Mouse (Mus musculus): ENCODE data around the gene Klhl36. TPM values are rescaled to one million over a fixed set of nuclear protein-coding genes. Genes with fewer than 3 reads are reported as not detected.
"Not testable (repeated sequence)": the region's sequence is repeated elsewhere in the genome, so short reads cannot be mapped to it uniquely, and the experiment has no call there.

Gene Klhl36
- polyA plus RNA-seq, 1 experiment from 2014 or later: 11.1 TPM

- Histone ChIP-seq H3K9me3 (no peaks in the 10 kb centered on the region), H3K4me1 (peaks cover 72% of the 10 kb centered on the region), H3K27ac (peak overlapping the region; percentile 88), H3K4me3 (peak overlapping the region; percentile 80), H3K36me3 (replicated peaks) (peaks cover 31% of the 10 kb centered on the region), H3K27me3 (ENCODE audit: poor library complexity, severe bottlenecking) (peaks cover 4% of the 10 kb centered on the region; the same call in 1 of the 2 replicates)
- WGBS: 80% methylated on average over 19 of the region's 19 CpGs
- DNase-seq (ENCODE audit: extremely low spot score, low spot score): no peak
Measured at GRCm38 (mm10) chr8:119838100-119838982, 23.7 kb upstream of the Klhl36 start.

- no peak for DNase-seq (ENCODE audit: extremely low spot score, low spot score)
- peak overlapping the region; percentile 80 for H3K4me3 ChIP-seq
- H3K27ac ChIP-seq: peak overlapping the region; percentile 88
- H3K9me3 ChIP-seq: no peaks in the 10 kb centered on the region
- WGBS: 62% methylated on average over 4 of the region's 4 CpGs
- peaks cover 6% of the 10 kb centered on the region; the same call in 1 of the 2 replicates for H3K27me3 ChIP-seq (ENCODE audit: poor library complexity, severe bottlenecking)
- peaks cover 31% of the 10 kb centered on the region for H3K36me3 ChIP-seq (replicated peaks)
- peaks cover 66% of the 10 kb centered on the region for H3K4me1 ChIP-seq
Measured at GRCm38 (mm10) chr8:119838983-119839340, 23.1 kb upstream of the Klhl36 start.

GRCm38 (mm10) chr8:119839419-119840021, 22.5 kb upstream of the Klhl36 start:
- H3K36me3 ChIP-seq (replicated peaks): peaks cover 26% of the 10 kb centered on the region
- H3K9me3 ChIP-seq: no peaks in the 10 kb centered on the region
- peaks cover 8% of the 10 kb centered on the region; the same call in 1 of the 2 replicates for H3K27me3 ChIP-seq (ENCODE audit: poor library complexity, severe bottlenecking)
- H3K27ac ChIP-seq: peak overlapping the region; percentile 88
- H3K4me1 ChIP-seq: peaks cover 62% of the 10 kb centered on the region
- DNase-seq (ENCODE audit: extremely low spot score, low spot score): no peak
- H3K4me3 ChIP-seq: peak overlapping the region; percentile 80
- whole genome bisulfite sequencing: 17% methylated on average over 14 of the region's 14 CpGs

GRCm38 (mm10) chr8:119840275-119840808, 21.7 kb upstream of the Klhl36 start, which contains the start of gene Cotl1:
Gene Cotl1, minus strand, starts transcription at chr8:119840544.
- Histone ChIP-seq H3K36me3 (replicated peaks) (peaks cover 18% of the 10 kb centered on the region), H3K27me3 (ENCODE audit: poor library complexity, severe bottlenecking) (peaks cover 11% of the 10 kb centered on the region), H3K9me3 (no peaks in the 10 kb centered on the region), H3K4me3 (peak within 1 kb of the TSS; percentile 80), H3K27ac (peak within 1 kb of the TSS; percentile 88), H3K4me1 (peaks cover 58% of the 10 kb centered on the region)
- WGBS: under 1% methylated on average over 57 of the region's 57 CpGs
- peak; percentile 93 for DNase-seq (ENCODE audit: extremely low spot score, low spot score)

GRCm38 (mm10) chr8:119840905-119841411, 21.1 kb upstream of the Klhl36 start:
- Histone ChIP-seq H3K27me3 (ENCODE audit: poor library complexity, severe bottlenecking) (peaks cover 11% of the 10 kb centered on the region), H3K9me3 (no peaks in the 10 kb centered on the region), H3K4me1 (peaks cover 58% of the 10 kb centered on the region), H3K36me3 (replicated peaks) (peaks cover 13% of the 10 kb centered on the region), H3K27ac (peak overlapping the region; percentile 88), H3K4me3 (peak overlapping the region; percentile 80)
- no peak for DNase-seq (ENCODE audit: extremely low spot score, low spot score)
- WGBS: 11% methylated on average over 8 of the region's 8 CpGs

GRCm38 (mm10) chr8:119843444-119843843, 18.6 kb upstream of the Klhl36 start:
- DNase-seq (ENCODE audit: extremely low spot score, low spot score): peak; percentile 62
- Histone ChIP-seq H3K27ac (no peak overlapping the region), H3K4me1 (peaks cover 36% of the 10 kb centered on the region), H3K4me3 (no peak overlapping the region), H3K27me3 (ENCODE audit: poor library complexity, severe bottlenecking) (peaks cover 11% of the 10 kb centered on the region), H3K36me3 (replicated peaks) (no peaks in the 10 kb centered on the region), H3K9me3 (no peaks in the 10 kb centered on the region)
- 3% methylated on average over 4 of the region's 4 CpGs for WGBS

GRCm38 (mm10) chr8:119844577-119844976, 17.5 kb upstream of the Klhl36 start:
- no peak overlapping the region for H3K27ac ChIP-seq
- no peaks in the 10 kb centered on the region for H3K36me3 ChIP-seq (replicated peaks)
- no peak overlapping the region for H3K4me3 ChIP-seq
- H3K9me3 ChIP-seq: peaks cover 6% of the 10 kb centered on the region; the same call in 1 of the 2 replicates
- WGBS: 54% methylated on average over 8 of the region's 8 CpGs
- DNase-seq (ENCODE audit: extremely low spot score, low spot score): no peak
- peaks cover 25% of the 10 kb centered on the region for H3K4me1 ChIP-seq
- H3K27me3 ChIP-seq (ENCODE audit: poor library complexity, severe bottlenecking): peaks cover 11% of the 10 kb centered on the region

- DNase-seq (ENCODE audit: extremely low spot score, low spot score); H3K36me3 ChIP-seq (replicated peaks); H3K27ac ChIP-seq; H3K4me3 ChIP-seq; H3K9me3 ChIP-seq: not testable (repeated sequence)
- Histone ChIP-seq H3K27me3 (ENCODE audit: poor library complexity, severe bottlenecking) (peaks cover 11% of the 10 kb centered on the region), H3K4me1 (peaks cover 13% of the 10 kb centered on the region)
- 85% methylated on average over 7 of the region's 7 CpGs for WGBS
Measured at GRCm38 (mm10) chr8:119845741-119846140, 16.3 kb upstream of the Klhl36 start.

- DNase-seq (ENCODE audit: extremely low spot score, low spot score): no peak
Measured at GRCm38 (mm10) chr8:119847232-119847922, 14.7 kb upstream of the Klhl36 start.

GRCm38 (mm10) chr8:119853521-119853920, 8.5 kb upstream of the Klhl36 start:
- Histone ChIP-seq H3K36me3 (replicated peaks) (no peaks in the 10 kb centered on the region), H3K4me3 (no peak overlapping the region), H3K27ac (peak overlapping the region; percentile 27), H3K4me1 (peaks cover 21% of the 10 kb centered on the region), H3K27me3 (ENCODE audit: poor library complexity, severe bottlenecking) (peaks cover 14% of the 10 kb centered on the region), H3K9me3 (peaks cover 8% of the 10 kb centered on the region; the same call in 1 of the 2 replicates)
- 52% methylated on average over 8 of the region's 8 CpGs for WGBS
- DNase-seq (ENCODE audit: extremely low spot score, low spot score): no peak

More at GRCm38 (mm10) chr8:119847232-119847922, 14.7 kb upstream of the Klhl36 start:
- Histone ChIP-seq H3K27ac (no peak overlapping the region), H3K9me3 (peaks cover 8% of the 10 kb centered on the region; the same call in 1 of the 2 replicates), H3K27me3 (ENCODE audit: poor library complexity, severe bottlenecking) (peaks cover 7% of the 10 kb centered on the region; the same call in 1 of the 2 replicates), H3K4me1 (peaks cover 6% of the 10 kb centered on the region; the same call in 1 of the 2 replicates), H3K36me3 (replicated peaks) (no peaks in the 10 kb centered on the region), H3K4me3 (no peak overlapping the region)
- WGBS: 91% methylated on average over 16 of the region's 16 CpGs

- H3K36me3 ChIP-seq (replicated peaks): no peaks in the 10 kb centered on the region
- peaks cover 7% of the 10 kb centered on the region; the same call in 1 of the 2 replicates for H3K9me3 ChIP-seq
- no peak overlapping the region for H3K4me3 ChIP-seq
- WGBS: 30% methylated on average over 5 of the region's 5 CpGs
- H3K27ac ChIP-seq: peak overlapping the region; percentile 27
- H3K4me1 ChIP-seq: peaks cover 26% of the 10 kb centered on the region
- no peak for DNase-seq (ENCODE audit: extremely low spot score, low spot score)
- peaks cover 17% of the 10 kb centered on the region for H3K27me3 ChIP-seq (ENCODE audit: poor library complexity, severe bottlenecking)
Measured at GRCm38 (mm10) chr8:119854035-119854434, 8.0 kb upstream of the Klhl36 start.

- WGBS: 82% methylated on average over 5 of the region's 5 CpGs
Measured at GRCm38 (mm10) chr8:119855656-119856055, 6.4 kb upstream of the Klhl36 start.

More at GRCm38 (mm10) chr8:119855656-119856055, 6.4 kb upstream of the Klhl36 start:
- peaks cover 23% of the 10 kb centered on the region for H3K27me3 ChIP-seq (ENCODE audit: poor library complexity, severe bottlenecking)
- no peaks in the 10 kb centered on the region for H3K36me3 ChIP-seq (replicated peaks)
- H3K27ac ChIP-seq: no peak overlapping the region
- DNase-seq (ENCODE audit: extremely low spot score, low spot score): no peak
- peaks cover 26% of the 10 kb centered on the region for H3K4me1 ChIP-seq
- no peak overlapping the region for H3K4me3 ChIP-seq
- no peaks in the 10 kb centered on the region for H3K9me3 ChIP-seq
